Mouse (Mus musculus) heart, embryonic 11.5 days (tissue): ENCODE data around the gene Bco1. TPM values are rescaled to one million over a fixed set of nuclear protein-coding genes. Genes with fewer than 3 reads are reported as not detected.

Experiments used
- ATAC-seq: fragments of 200-750 bp; cut with Nextera tagmentation; replicated peaks from 2 replicates; pipeline ENCODE4 v1.8.0; 2017; ENCODE audit warnings: moderate library complexity; ENCODE audit not compliant: insufficient number of reproducible peaks, low FRiP score, low TSS enrichment
- H3K27ac ChIP-seq: fragments of 300-500 bp; sonication (generic); 2 replicates; pipeline ENCODE4 v1.5.1; 2014; ENCODE audit warnings: mild to moderate bottlenecking, low read depth, low read length
- H3K27me3 ChIP-seq: fragments of 300-500 bp; sonication (generic); 2 replicates; pipeline ENCODE4 v1.6.1; 2014; ENCODE audit warnings: mild to moderate bottlenecking, low read length, mixed read lengths; ENCODE audit not compliant: control insufficient read depth, insufficient read depth
- H3K36me3 ChIP-seq: fragments of 300-500 bp; sonication (generic); 2 replicates; pipeline ENCODE4 v1.6.1; 2014; ENCODE audit warnings: mild to moderate bottlenecking, low read length, moderate library complexity, mixed read lengths; ENCODE audit not compliant: control insufficient read depth, insufficient read depth
- H3K4me1 ChIP-seq: fragments of 300-500 bp; sonication (generic); 2 replicates; pipeline ENCODE4 v1.6.1; 2014; ENCODE audit warnings: low read length; ENCODE audit not compliant: control insufficient read depth, insufficient read depth
- H3K4me2 ChIP-seq: fragments of 300-500 bp; sonication (generic); 2 replicates; pipeline ENCODE4 v1.6.1; 2014; ENCODE audit warnings: mild to moderate bottlenecking, moderate library complexity
- H3K4me3 ChIP-seq: fragments of 300-500 bp; sonication (generic); 2 replicates; pipeline ENCODE4 v1.5.1; 2014; ENCODE audit warnings: low read depth, low read length
- H3K9ac ChIP-seq: fragments of 300-500 bp; sonication (generic); 2 replicates; pipeline ENCODE4 v1.6.1; 2014; ENCODE audit warnings: mild to moderate bottlenecking, low read depth, low read length, moderate library complexity
- H3K9me3 ChIP-seq: fragments of 300-500 bp; sonication (generic); replicated peaks from 2 replicates; pipeline ENCODE4 v1.6.1; 2016; ENCODE audit warnings: low read length; ENCODE audit not compliant: control insufficient read depth
- WGBS: fragments of 180-500 bp; shearing (Covaris S2); extraction: QIAGEN DNeasy Blood & Tissue Kit; methylation state at CpG from one replicate; pipeline ENCODE4 v1.1.7; 2014; ENCODE audit not compliant: insufficient replicate concordance; 5-methylcytosine and 5-hydroxymethylcytosine counted together
- polyA plus RNA-seq: library from polyadenylated mRNA; unstranded; fragments of >200 nt; fragmentation: Nextera tagmentation; extraction: Ambion mirVana; gene quantifications from 2 replicates; pipeline ENCODE4 v1.2.1, GENCODE M21; 2014

The Bco1 gene
- polyA plus RNA-seq, 1 experiment from 2014 or later = 0.49 TPM

DNA sequence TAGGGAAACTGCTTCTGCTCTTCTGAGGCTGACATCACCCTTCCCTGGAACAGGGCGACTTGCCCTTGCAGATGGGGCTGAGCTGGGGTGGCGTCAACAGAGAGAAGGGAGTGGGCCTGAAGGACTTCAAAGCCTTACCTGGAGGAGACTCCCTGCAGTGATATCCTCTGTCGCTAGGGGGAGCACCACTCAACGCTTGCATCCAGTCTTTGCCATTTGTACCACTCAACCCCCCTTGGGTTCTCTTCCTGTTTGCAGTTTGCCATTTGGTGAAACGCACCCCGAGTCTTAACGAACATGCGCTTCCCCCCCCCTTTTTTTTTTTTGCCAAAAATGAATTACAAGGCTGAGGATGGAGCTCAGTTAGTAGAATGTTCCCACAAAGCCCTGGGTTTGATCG, 11.9 kb downstream of the Bco1 start:
- no peak overlapping the region for H3K4me3 ChIP-seq
- 18% methylated on average over 9 of the region's 9 CpGs for WGBS
- no peak overlapping the region for H3K4me2 ChIP-seq
- no peak overlapping the region for H3K27ac ChIP-seq
- no peak for ATAC-seq
- H3K36me3 ChIP-seq = no peaks in the 10 kb centered on the region
- no peak overlapping the region for H3K9ac ChIP-seq
- H3K4me1 ChIP-seq = no peaks in the 10 kb centered on the region
- no peaks in the 10 kb centered on the region for H3K9me3 ChIP-seq
- H3K27me3 ChIP-seq = no peaks in the 10 kb centered on the region

DNA sequence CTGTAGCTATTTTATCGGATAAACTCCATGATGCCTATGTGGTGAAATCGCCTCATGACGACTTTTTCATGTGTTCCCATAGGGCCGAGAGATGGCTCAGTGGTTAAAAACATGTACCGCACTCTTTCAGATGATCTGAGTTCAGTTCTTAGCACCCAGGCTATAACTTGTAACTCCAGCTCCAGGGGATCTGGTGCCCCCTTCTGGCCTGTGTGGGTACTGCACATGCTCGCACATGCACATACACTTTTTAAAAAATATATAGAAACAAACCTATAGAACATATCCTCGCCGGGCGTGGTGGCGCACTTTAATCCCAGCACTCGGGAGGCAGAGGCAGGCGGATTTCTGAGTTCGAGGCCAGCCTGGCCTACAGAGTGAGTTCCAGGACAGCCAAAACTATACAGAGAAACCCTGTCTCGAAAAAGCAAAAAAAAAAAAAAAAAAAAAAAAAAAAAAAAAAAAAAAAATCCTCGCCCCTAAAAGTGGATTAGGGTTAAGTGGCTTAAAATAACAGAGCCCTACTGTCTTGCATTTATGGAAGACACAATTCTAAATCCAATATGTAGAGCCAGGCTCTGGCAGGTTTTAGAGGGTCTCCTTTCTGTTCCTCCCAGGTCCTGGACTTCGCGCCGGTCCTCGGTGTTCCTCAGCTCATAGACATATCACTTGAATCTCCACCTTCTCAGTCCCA, 13.5 kb downstream of the Bco1 start:
- H3K4me1 ChIP-seq = no peaks in the 10 kb centered on the region
- no peak overlapping the region for H3K4me3 ChIP-seq
- H3K4me2 ChIP-seq = no peak overlapping the region
- no peaks in the 10 kb centered on the region for H3K27me3 ChIP-seq
- no peak overlapping the region for H3K27ac ChIP-seq
- 88% methylated on average over 19 of the region's 19 CpGs for WGBS
- no peak for ATAC-seq
- H3K9ac ChIP-seq = no peak overlapping the region
- H3K9me3 ChIP-seq = no peaks in the 10 kb centered on the region
- H3K36me3 ChIP-seq = no peaks in the 10 kb centered on the region

GRCm38 (mm10) chr8:117109801-117110390, 14.2 kb downstream of the Bco1 start:
- Histone ChIP-seq H3K4me2 (no peak overlapping the region), H3K4me1 (no peaks in the 10 kb centered on the region), H3K36me3 (no peaks in the 10 kb centered on the region), H3K9ac (no peak overlapping the region), H3K27ac (no peak overlapping the region), H3K4me3 (no peak overlapping the region), H3K9me3 (no peaks in the 10 kb centered on the region), H3K27me3 (no peaks in the 10 kb centered on the region)
- WGBS = 46% methylated on average over 16 of the region's 16 CpGs
- ATAC-seq = no peak

- ATAC-seq = no peak
- Histone ChIP-seq H3K9me3 (no peaks in the 10 kb centered on the region), H3K4me2 (no peak overlapping the region), H3K27ac (no peak overlapping the region), H3K9ac (no peak overlapping the region), H3K27me3 (no peaks in the 10 kb centered on the region), H3K4me1 (peaks cover 10% of the 10 kb centered on the region), H3K36me3 (no peaks in the 10 kb centered on the region), H3K4me3 (no peak overlapping the region)
- WGBS = 81% methylated on average over 3 of the region's 3 CpGs
These were observed 16.0 kb downstream of the Bco1 start for GRCm38 (mm10) chr8:117111641-117112040.

- Histone ChIP-seq H3K4me3 (no peak overlapping the region), H3K4me1 (peaks cover 10% of the 10 kb centered on the region), H3K9ac (no peak overlapping the region), H3K9me3 (no peaks in the 10 kb centered on the region), H3K36me3 (no peaks in the 10 kb centered on the region), H3K27ac (no peak overlapping the region), H3K4me2 (no peak overlapping the region), H3K27me3 (no peaks in the 10 kb centered on the region)
- no peak for ATAC-seq
- 60% methylated on average over 8 of the region's 8 CpGs for whole genome bisulfite sequencing
These were observed 16.6 kb downstream of the Bco1 start for GRCm38 (mm10) chr8:117112261-117112660.

- H3K4me3 ChIP-seq = peak overlapping the region; percentile 17; the same call in 1 of the 2 replicates
- WGBS = 43% methylated on average over 6 of the region's 6 CpGs
- peak overlapping the region; percentile 53 for H3K4me2 ChIP-seq
These were observed 19.4 kb downstream of the Bco1 start for GRCm38 (mm10) chr8:117115094-117115493.

GRCm38 (mm10) chr8:117115676-117116446, 20.2 kb downstream of the Bco1 start:
- no peak overlapping the region for H3K27ac ChIP-seq
- WGBS = 6% methylated on average over 13 of the region's 13 CpGs
- no peaks in the 10 kb centered on the region for H3K27me3 ChIP-seq
- ATAC-seq = peak; percentile 47
- H3K4me3 ChIP-seq = peak overlapping the region; percentile 17; the same call in 1 of the 2 replicates
- H3K4me2 ChIP-seq = peak overlapping the region; percentile 53
- H3K36me3 ChIP-seq = no peaks in the 10 kb centered on the region
- no peaks in the 10 kb centered on the region for H3K9me3 ChIP-seq
- H3K9ac ChIP-seq = no peak overlapping the region
- peaks cover 10% of the 10 kb centered on the region for H3K4me1 ChIP-seq

More at GRCm38 (mm10) chr8:117115094-117115493, 19.4 kb downstream of the Bco1 start:
- Histone ChIP-seq H3K27ac (no peak overlapping the region), H3K4me1 (peaks cover 10% of the 10 kb centered on the region), H3K9me3 (no peaks in the 10 kb centered on the region), H3K9ac (no peak overlapping the region), H3K27me3 (no peaks in the 10 kb centered on the region), H3K36me3 (no peaks in the 10 kb centered on the region)
- ATAC-seq = no peak

DNA sequence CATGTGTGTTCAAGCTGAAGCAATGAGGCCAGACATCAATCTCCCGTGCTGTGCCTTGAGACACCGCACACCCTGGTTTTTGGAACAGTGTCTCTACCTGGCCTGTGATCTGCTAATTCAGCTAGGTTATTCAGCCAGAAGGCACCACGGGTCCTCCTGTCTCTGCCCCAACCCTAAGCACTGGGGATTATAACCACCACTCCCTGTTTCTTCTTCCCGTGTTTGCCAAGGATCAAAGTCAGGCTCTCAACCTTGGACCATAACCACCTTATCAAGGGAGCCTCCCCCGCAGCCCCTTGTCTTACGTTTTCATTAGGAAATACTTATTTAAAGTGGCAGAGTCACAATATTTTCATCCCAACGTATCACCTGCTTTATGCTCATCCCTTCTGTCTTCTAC, 20.9 kb downstream of the Bco1 start:
- H3K27me3 ChIP-seq = no peaks in the 10 kb centered on the region
- H3K9ac ChIP-seq = no peak overlapping the region
- H3K4me3 ChIP-seq = no peak overlapping the region
- H3K4me1 ChIP-seq = peaks cover 10% of the 10 kb centered on the region
- H3K4me2 ChIP-seq = no peak overlapping the region
- no peaks in the 10 kb centered on the region for H3K36me3 ChIP-seq
- H3K27ac ChIP-seq = no peak overlapping the region
- no peak for ATAC-seq
- WGBS = 74% methylated on average over 7 of the region's 7 CpGs
- no peaks in the 10 kb centered on the region for H3K9me3 ChIP-seq
